In genomic region chr5:111330417-111331098, GRCm38 (mm10) we compare ENCODE assay signal across 8 mouse cellular contexts. TPM values are rescaled to one million over a fixed set of nuclear protein-coding genes. Genes with fewer than 3 reads are reported as not detected.
A peak's percentile ranks its signal among the peaks of the same experiment; 100 is the strongest.
DNase-seq lines count a peak whose midpoint lies in the region; ATAC-seq and TF ChIP-seq lines count a peak whose summit lies in the region.

Pitpnb (plus strand) TSS chr5:111330763.

- no peak for TF ChIP-seq CTCF in liver, adult 2 months (IDR thresholded peaks at IDR 0.05; ENCODE audit: low read depth, low read length)

- H3K4me2 ChIP-seq in heart, embryonic 11.5 days: peak within 1 kb of the TSS; percentile 84
- H3K4me2 ChIP-seq in kidney, embryonic 16.5 days (replicated peaks; ENCODE audit: low read depth, low read length): peak within 1 kb of the TSS; percentile 80
- peak within 1 kb of the TSS; percentile 97 for H3K4me2 ChIP-seq in myocyte (ENCODE audit: low read depth)

- peak within 1 kb of the TSS; percentile 75 for H3K4me3 ChIP-seq in heart, embryonic 11.5 days (ENCODE audit: low read depth, low read length)
- H3K4me3 ChIP-seq in kidney, embryonic 16.5 days (ENCODE audit: low read length): peak within 1 kb of the TSS; percentile 91
- peak within 1 kb of the TSS; percentile 89 for H3K4me3 ChIP-seq in liver, adult 2 months (ENCODE audit: insufficient read depth, low read depth, low read length)
- peak within 1 kb of the TSS; percentile 50 for H3K4me3 ChIP-seq in myocyte

- H3K27ac ChIP-seq in heart, embryonic 11.5 days (ENCODE audit: low read depth, low read length): peak within 1 kb of the TSS; percentile 87
- H3K27ac ChIP-seq in kidney, embryonic 16.5 days (ENCODE audit: low read length): peak within 1 kb of the TSS; percentile 85
- H3K27ac ChIP-seq in liver, adult 2 months (replicated peaks; ENCODE audit: insufficient read depth, low read depth, low read length): peak within 1 kb of the TSS; percentile 94

- peak; percentile 89 for TF ChIP-seq POLR2A in liver, adult 2 months (IDR thresholded peaks at IDR 0.05; ENCODE audit: extremely low read depth, insufficient read depth, low read length)
- TF ChIP-seq POLR2A in myocyte (IDR thresholded peaks at IDR 0.05; ENCODE audit: insufficient read length, low read depth): peak; percentile 99

- ATAC-seq in erythroblast, adult 5-6 weeks (replicated peaks; ENCODE audit: low FRiP score, poor library complexity, severe bottlenecking): peak; percentile 98
- peak; percentile 97 for ATAC-seq in heart, embryonic 11.5 days (replicated peaks; ENCODE audit: insufficient number of reproducible peaks, low FRiP score, low TSS enrichment)
- peak; percentile 99 for ATAC-seq in kidney, embryonic 16.5 days (ENCODE audit: low FRiP score, low TSS enrichment)

- no peaks in the 10 kb centered on the region for H3K27me3 ChIP-seq in heart, embryonic 11.5 days (ENCODE audit: control insufficient read depth, insufficient read depth, low read length)
- no peaks in the 10 kb centered on the region for H3K27me3 ChIP-seq in kidney, embryonic 16.5 days (ENCODE audit: insufficient read depth, low read length)
- H3K27me3 ChIP-seq in liver, adult 2 months (ENCODE audit: control insufficient read depth, insufficient read depth, low read length): no peaks in the 10 kb centered on the region
- no peaks in the 10 kb centered on the region for H3K27me3 ChIP-seq in myocyte (ENCODE audit: control insufficient read depth, insufficient read depth, insufficient read length)
- no peaks in the 10 kb centered on the region; the same call in 1 of the 2 replicates for H3K27me3 ChIP-seq in splenic B cell, adult 2 months (ENCODE audit: control insufficient read depth, insufficient read depth, low read length, poor library complexity, severe bottlenecking)

- H3K9me3 ChIP-seq in heart, embryonic 11.5 days (replicated peaks; ENCODE audit: control insufficient read depth, low read length): no peaks in the 10 kb centered on the region
- H3K9me3 ChIP-seq in kidney, embryonic 16.5 days (ENCODE audit: low read length): no peaks in the 10 kb centered on the region

- H3K9ac ChIP-seq in heart, embryonic 11.5 days (ENCODE audit: low read depth, low read length): peak within 1 kb of the TSS; percentile 96
- peak within 1 kb of the TSS; percentile 95 for H3K9ac ChIP-seq in kidney, embryonic 16.5 days (replicated peaks; ENCODE audit: low read length)
- H3K9ac ChIP-seq in liver, adult 2 months (ENCODE audit: low read depth, low read length): peak within 1 kb of the TSS; percentile 93

- H3ac ChIP-seq in myocyte (ENCODE audit: control insufficient read depth, insufficient read length): peak within 1 kb of the TSS; percentile 56

- H3K79me2 ChIP-seq in liver, adult 2 months (ENCODE audit: control insufficient read depth, insufficient read depth, low read length): peaks cover 24% of the 10 kb centered on the region
- peaks cover 50% of the 10 kb centered on the region for H3K79me2 ChIP-seq in myocyte (ENCODE audit: control insufficient read depth, insufficient read depth)

- WGBS in heart, embryonic 11.5 days (ENCODE audit: insufficient replicate concordance): under 1% methylated on average over 77 of the region's 78 CpGs
- under 1% methylated on average over 73 of the region's 78 CpGs for whole genome bisulfite sequencing in kidney, embryonic 16.5 days
- WGBS in liver, adult 2 months: under 1% methylated on average over 78 of the region's 78 CpGs

- H3K4me1 ChIP-seq in heart, embryonic 11.5 days (ENCODE audit: control insufficient read depth, insufficient read depth, low read length): peaks cover 12% of the 10 kb centered on the region
- peaks cover 17% of the 10 kb centered on the region for H3K4me1 ChIP-seq in kidney, embryonic 16.5 days (ENCODE audit: insufficient read depth, low read length)
- peaks cover 11% of the 10 kb centered on the region for H3K4me1 ChIP-seq in liver, adult 2 months (ENCODE audit: control insufficient read depth, insufficient read depth, low read length)

- DNase-seq in B cell, adult 2 months: peak; percentile 99 to 100
- peak; percentile 99 for DNase-seq in brain, adult 2 months (ENCODE audit: low read depth, low spot score)
- DNase-seq in liver, adult 2 months (ENCODE audit: extremely low read depth, low read depth, low spot score): peak; percentile 77
- peak; percentile 99 for DNase-seq in splenic B cell, adult 2 months (ENCODE audit: low read depth, low spot score)

- H3K36me3 ChIP-seq in heart, embryonic 11.5 days (ENCODE audit: control insufficient read depth, insufficient read depth, low read length): peaks cover 5% of the 10 kb centered on the region; the same call in 1 of the 2 replicates
- H3K36me3 ChIP-seq in kidney, embryonic 16.5 days (ENCODE audit: insufficient read depth, low read length): peaks cover 9% of the 10 kb centered on the region
- no peaks in the 10 kb centered on the region for H3K36me3 ChIP-seq in liver, adult 2 months (ENCODE audit: control insufficient read depth, insufficient read depth, low read length)
- peaks cover 6% of the 10 kb centered on the region for H3K36me3 ChIP-seq in myocyte (ENCODE audit: control insufficient read depth, insufficient read depth)
- no peaks in the 10 kb centered on the region for H3K36me3 ChIP-seq in splenic B cell, adult 2 months (ENCODE audit: control insufficient read depth, insufficient read depth, low read length, poor library complexity, severe bottlenecking)

TF ChIP-seq in myocyte, 11 proteins besides CTCF, POLR2A, EP300 and RAD21:
- peak; percentile 54 for TF ChIP-seq E2F4 (IDR thresholded peaks at IDR 0.05; ENCODE audit: insufficient read depth)
- TF ChIP-seq REST (IDR thresholded peaks at IDR 0.05; ENCODE audit: insufficient read depth, insufficient read length): peak; percentile 27
- no peak for TF ChIP-seq TCF3 (IDR thresholded peaks at IDR 0.05; ENCODE audit: insufficient read length, low read depth)
- TF ChIP-seq MYOG (IDR thresholded peaks at IDR 0.05; ENCODE audit: control insufficient read depth in 1 of 3, insufficient read depth in 1 of 3, insufficient read length in 2 of 3, low read depth in 2 of 3): peak in 1 of 3 experiments; percentile 22
- peak; percentile 97 for TF ChIP-seq POLR2AphosphoS2 (IDR thresholded peaks at IDR 0.05; ENCODE audit: insufficient read length, low read depth)
- no peak for TF ChIP-seq TCF12 (IDR thresholded peaks at IDR 0.05; ENCODE audit: insufficient read depth, poor library complexity, severe bottlenecking)
- no peak for TF ChIP-seq MAX (IDR thresholded peaks at IDR 0.05; ENCODE audit: low read depth)
- TF ChIP-seq MYOD1 (IDR thresholded peaks at IDR 0.05; ENCODE audit: control insufficient read depth in 1 of 3, insufficient read length in 2 of 3, low read depth in 2 of 3): peak in 1 of 3 experiments; percentile 21
- no peak for TF ChIP-seq SRF (IDR thresholded peaks at IDR 0.05; ENCODE audit: control insufficient read depth, insufficient read length, low read depth)
- no peak for TF ChIP-seq USF1 (IDR thresholded peaks at IDR 0.05; ENCODE audit: low read depth)
- 0 out of 2 replicates have a peak, but pooled peaks have one; percentile 5 for TF ChIP-seq CEBPB (IDR thresholded peaks at IDR 0.05; ENCODE audit: insufficient read depth, poor library complexity, severe bottlenecking)

RNA-seq across cellular contexts. Expression of gene Pitpnb, which starts in this region (rescaled TPM):
- total RNA-seq in erythroblast, adult 5-6 weeks (2015; ENCODE audit: low replicate concordance): 13.3 and 22.2 TPM in 2 replicates
- total RNA-seq in erythroblast, adult 5-6 weeks (2017; ENCODE audit: low replicate concordance): 8.9 and 11.3 TPM in 2 replicates
- 78.8 and 91.5 TPM in 2 replicates for polyA plus RNA-seq in heart, embryonic 11.5 days (2014; fragmentation: Nextera tagmentation; extraction: Ambion mirVana)
- 112 and 114 TPM in 2 replicates for polyA plus RNA-seq in kidney, embryonic 16.5 days (2015; fragmentation: Nextera tagmentation; extraction: Ambion mirVana)
- total RNA-seq in liver, adult 2 months (2014; rRNA removed): 19.3 and 23.4 TPM in 2 replicates
- 45.2 and 48.6 TPM in 2 replicates for polyA plus RNA-seq in liver, adult 2 months (2012; rRNA removed)
- polyA plus RNA-seq in myocyte (2012; fragmentation: generic; extraction: Trizol): 52.2 TPM

Comparison
In these comparisons a context has a peak if more than half of its experiments do, and no peak if none do; other contexts are left out.
1. Peak in every context shown above with its lines: DNase-seq, ATAC-seq, H3K4me3 ChIP-seq and H3K27ac ChIP-seq.